Mouse (Mus musculus) cerebellum, postnatal 14 days (tissue): Measurements from ENCODE around the gene Epb41l1.

Source experiments
- DNase-seq, 2 experiments: peaks; one replicate each; pipeline ENCODE4 v3.0.0; 2021; ENCODE audit warnings: mixed read lengths in 2 of 2

The Epb41l1 gene

DNA sequence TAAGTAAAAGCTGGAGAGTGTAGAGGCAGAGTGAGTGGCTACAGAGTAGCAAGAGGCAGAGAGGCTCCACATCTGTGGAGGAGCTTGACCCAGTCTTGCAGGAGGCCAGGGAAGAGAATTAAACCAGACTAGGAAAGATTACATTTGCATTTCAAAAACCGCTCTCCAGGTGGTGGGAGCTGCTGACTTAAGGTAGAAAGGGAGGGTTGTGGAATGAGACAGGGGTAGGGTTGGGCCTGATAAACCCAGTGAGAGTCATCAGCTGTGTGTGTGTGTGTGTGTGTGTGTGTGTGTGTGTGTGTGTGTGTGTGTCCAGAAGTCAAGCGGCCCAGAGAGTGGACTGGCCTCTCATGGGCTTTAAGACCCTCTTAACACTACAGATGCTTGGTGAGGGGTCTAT lies 4.9 kb downstream of the Epb41l1 start:
- DNase-seq = no peak

DNA sequence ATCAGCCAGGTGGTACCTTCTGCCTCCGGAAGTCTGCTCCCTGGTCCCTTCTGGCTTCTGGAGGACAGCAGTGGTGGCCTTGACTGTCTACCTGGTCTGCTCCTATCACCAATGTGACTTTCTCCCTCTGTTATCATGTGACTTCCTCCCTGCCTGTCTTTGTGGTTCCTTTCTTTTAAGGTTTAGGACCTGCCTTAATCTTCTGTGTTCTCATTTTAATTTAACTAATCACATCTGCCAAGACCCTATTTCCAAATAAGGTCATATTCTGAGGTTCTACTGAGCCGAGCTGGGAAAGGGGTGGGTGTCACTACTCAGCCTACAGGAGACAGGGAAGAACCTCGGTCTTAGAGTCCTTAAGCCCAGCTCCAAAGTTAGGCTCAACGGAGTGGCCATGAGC lies 5.4 kb downstream of the Epb41l1 start:
- no peak for DNase-seq

DNA sequence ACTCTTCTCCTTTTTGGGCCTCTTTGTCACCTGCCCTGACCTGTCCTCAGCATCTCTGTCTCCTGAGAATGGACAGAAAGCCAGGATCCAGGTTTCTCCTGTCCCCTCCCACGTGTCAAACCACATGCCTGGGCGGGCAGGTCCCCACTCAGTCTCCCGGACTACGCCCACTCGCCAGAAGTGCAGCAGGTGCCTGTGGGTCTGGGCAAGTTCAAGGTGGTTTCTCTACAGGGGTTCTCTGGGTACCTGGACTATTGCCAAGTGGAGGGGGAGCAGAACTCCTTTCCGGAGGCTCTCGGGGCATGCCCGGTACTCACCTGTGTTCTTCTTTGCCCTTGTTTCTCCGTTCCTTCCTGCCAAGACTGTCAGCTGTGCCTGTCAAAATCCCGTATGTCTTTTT lies 9.1 kb downstream of the Epb41l1 start:
- peak; percentile 74 to 81 for DNase-seq

DNA sequence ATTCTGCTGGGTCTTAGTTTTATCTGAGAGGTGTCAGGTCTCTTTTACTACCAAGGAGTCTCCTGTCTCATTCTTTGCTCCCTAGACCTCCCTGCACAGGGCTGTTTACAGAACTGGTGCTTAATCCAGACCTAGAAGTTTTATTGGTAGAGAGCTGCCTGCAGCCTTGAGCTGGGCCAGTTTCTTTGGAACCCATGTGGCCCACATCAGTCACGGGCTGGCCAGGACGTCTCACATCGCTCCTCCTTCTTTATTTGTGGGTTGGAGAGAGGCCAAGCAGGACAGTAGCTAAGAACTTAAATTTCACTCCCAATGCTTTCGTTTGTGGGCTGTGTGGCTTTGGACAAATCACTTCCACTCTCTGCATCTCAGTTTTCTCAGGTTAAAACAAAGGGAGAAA lies 9.6 kb downstream of the Epb41l1 start:
- DNase-seq = no peak

DNA sequence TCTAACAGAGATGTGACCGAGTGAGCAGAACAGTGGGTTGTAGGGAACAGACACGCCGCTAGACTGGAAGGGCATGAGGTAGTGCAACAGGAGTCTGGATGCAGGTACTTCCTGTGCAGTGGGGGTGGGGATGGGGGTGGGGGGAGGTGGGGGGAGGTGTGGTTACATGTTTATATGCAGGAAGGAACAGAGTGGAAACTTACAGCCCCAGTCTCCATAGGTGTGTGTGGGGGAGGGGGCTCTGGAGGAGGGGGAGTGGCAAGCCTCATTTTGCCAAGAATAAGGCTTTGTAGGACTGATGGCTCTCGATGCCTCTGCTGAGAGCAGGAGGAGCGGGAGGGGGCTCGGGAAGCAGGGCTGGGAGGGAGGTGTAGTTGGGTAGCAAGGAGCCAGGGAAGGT lies 10.7 kb downstream of the Epb41l1 start:
- DNase-seq = no peak

DNA sequence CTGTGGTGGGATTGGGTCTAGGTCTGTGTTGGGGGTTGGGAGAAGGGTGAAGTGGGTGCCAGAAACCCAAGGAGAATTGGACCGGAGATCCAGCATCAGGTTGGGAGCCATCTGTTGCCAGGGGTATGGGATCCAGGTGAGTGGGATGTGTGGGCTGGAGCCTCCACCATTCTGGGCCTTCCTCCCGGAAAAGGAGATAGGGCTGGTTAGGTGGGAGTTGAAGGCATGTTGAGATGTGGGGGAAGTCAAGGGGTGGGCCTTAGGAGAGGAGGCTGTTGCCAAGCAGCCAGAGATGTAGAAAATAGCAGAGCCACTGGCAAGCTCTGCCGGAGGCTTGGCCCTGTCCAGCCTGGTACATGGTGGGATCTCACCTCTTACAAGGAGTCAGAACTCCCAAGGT lies 11.4 kb downstream of the Epb41l1 start:
- peak in 1 of 2 experiments; percentile 30 for DNase-seq

DNA sequence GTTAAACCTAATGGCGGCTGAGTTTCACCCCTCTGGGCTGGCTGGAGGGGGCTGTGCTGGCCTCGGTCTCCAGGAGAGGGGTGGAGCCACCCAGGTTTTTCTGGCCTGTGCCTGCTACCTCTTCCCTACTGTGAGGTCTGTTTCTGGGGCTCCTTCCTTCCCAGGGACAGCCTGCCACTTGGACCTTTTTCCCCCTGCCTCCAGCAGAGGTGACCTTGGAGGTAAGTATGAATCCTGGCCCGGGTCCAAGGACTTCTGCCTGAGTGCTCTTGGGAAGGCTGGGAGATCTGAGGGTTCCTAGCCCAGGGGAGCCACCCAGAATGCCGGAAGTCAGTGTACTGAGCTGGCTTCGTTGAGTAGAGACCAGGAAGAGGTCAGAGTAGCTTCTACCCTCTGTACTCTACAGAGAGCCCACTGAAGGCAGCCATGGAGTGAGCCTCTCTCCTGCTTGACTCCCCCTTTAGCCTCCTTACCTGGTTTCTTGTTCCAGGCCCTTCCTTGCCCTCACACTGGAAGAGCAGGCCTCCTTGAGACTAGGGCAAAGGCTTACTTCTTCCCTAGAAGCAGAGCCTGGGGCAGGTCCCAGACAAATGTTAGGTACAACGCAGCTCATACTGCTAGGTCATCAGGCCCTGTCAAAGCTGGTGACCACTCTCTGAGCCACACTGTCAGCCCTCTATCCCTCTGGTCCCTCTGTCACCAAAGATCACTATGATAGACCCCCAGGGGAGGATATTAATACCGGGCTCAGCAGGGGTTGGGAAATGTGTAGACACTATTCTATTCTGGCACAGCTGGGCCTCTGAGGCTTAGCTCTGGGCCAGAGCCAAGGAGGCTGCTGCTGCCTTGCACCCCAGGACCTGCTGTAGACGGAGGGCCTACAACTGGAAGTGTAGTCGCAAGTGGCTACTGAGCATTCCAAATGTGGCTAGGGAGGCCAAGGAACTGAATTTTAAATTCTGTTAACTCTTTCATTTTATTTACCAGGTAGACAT lies 12.5 kb downstream of the Epb41l1 start:
- peak in 1 of 2 experiments; percentile 45 for DNase-seq

DNA sequence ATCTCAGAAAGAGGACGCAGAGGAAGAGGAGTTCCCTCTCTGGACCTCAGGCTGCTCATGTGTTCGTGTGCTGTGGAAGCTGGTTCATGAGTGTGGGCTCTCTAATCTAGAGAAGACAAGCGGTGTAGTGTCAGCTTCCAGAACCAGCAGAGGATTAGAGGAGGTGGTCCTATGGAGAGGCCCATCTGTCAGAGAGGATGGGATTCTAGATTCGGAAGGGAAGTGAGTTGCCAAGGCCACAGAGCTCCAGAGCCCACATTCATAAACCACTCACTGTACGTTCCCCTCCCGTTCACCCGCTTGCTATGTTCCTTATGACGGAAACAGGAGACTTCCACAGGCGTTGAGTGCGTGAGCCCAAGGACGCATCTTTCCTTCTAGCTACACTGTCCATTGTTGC lies 16.9 kb downstream of the Epb41l1 start:
- peak; percentile 48 to 61 for DNase-seq

DNA sequence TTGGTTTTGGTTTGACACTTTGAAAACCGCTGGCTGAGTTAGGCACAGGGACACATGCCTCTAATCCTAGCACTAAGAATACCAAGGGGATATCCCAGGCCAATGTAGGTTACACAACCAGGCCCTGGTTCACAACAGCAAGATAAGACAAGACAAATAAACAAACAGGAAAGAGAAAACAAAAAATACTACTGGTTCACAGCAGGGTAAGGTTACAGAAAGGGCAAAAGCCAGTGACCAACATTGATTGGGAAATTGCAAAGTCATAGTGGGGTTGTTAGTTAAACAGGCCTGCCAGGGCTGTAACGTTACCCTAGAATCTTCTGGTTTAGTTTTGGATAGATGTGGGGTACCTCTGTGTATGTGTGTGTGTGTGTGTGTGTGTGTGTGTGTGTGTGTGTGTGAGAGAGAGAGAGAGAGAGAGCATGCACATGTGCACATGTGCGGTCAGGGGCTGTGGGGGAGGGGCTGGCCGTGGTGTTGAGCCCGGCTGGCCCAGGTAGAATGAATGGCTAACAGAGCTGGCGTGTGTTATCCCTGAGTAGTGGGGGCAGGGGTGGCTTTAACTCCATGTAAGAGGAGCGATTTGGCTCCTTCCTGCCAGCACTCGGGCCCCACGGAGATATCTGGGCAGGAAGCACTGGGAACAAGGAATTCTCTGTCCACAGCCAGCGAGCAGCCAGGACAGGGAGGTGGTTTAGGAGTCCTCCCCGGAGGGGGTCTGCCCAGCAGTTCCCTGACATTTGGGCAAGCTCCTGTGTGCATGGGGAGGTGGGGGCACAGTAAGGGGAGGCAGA lies 19.2 kb downstream of the Epb41l1 start:
- peak in 1 of 2 experiments; percentile 55 for DNase-seq

DNA sequence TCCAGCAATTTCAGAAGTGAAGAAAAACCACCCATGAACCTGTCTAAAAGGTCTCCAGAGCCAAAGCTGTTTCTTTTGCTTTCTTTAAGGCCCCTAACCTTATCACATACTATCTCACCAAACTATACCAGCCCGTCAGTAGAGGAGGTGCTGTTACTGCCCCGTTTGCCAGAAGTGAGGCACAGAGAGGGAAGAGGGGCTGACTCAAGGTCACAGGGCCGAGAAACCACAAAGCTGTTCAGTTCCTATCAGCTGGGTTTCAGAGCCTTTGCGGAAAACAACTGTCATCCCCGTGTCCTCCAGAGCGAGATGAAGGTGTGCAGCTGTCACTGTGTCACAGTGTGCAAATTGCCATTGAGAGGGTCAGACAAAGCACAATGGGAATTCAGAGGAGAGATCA lies 21.2 kb downstream of the Epb41l1 start:
- DNase-seq = no peak

DNA sequence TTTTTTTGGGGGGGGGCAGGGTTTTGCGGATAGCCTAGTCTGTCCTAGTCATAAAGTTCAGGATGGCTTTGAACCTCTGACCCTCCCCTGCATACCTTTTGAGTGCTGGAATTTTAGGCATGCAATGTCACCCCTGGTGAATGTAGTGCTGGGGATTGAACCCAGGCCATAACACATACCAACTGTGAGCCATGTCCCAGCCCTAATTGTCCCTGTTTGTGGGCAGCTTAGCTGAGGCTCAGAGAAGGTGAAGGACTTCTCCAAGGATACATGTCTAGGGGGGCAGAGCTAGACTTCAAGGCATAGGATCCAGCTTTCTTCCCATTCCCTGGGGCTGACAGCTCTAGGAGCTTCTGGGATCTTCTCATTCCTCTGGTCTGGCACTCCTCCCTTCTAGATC lies 22.6 kb downstream of the Epb41l1 start:
- DNase-seq = no peak

DNA sequence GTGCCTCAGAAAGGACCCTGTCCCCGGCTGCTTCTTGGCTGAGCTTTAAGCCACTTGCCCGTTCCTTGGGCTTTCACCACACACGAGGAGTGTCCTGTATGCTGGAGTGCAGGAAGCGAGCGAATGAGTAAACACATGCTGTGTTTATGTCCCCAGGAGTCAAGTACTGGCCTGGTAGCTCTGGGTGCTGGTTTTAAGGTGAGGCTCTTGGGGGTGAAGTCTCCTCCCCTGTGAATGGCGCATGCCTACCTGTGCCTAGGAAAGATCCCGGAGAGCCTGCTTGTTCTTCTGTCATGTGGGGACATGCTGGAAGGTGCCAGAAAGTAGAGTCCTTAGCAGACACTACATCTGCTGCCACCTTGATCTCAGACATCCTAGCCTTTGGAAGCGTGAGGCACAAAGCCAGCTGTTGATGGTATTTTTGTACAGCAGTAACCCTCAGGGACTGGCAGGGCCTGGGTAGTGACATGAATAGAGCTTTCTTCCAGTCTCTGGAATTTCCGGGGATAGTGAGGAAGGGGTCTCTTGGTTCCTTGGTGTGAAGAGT lies 25.9 kb downstream of the Epb41l1 start:
- DNase-seq = no peak

DNA sequence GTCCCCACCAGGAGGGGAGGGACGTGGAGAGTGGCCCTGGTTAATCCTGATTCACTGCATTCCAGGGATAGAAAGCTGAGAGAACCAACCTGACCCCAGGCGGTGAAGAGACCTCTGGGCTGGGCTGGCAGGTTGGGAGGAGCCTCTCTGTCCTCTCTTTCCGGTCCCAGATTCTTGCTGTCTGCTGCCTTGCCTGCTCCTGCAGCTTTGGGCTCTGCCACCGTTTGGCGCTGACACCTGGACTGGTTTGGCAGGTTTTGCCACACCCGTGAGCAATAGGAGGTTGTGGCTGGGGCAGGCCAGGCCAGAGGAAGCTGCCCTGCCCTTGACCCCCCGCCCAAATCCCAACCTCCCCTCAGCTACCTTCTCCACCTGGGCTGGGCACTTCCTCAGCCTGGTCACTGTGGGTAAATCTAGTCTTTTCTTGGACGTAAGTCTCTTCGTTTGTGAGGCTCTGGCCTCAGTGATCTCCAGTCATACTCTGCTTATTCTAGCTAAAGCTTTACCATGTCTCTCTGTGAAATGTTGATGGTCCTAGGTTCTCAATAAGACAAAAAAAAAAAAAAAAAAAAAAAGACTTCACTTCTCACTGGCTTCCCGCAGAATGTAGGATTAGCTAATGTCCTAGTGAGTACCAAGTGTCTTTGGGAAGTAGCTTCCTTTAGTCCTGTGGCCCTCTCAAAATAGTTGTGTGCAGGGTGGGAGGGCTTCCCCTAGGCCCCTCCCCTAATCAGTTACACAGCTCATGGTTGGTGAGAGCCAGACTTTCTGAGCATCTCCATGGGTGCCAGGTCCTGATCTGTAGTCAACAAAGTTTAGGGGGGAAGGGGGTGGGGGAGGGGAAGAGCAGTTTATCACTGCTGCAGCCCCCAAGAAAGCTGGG lies 26.9 kb downstream of the Epb41l1 start:
- no peak for DNase-seq

DNA sequence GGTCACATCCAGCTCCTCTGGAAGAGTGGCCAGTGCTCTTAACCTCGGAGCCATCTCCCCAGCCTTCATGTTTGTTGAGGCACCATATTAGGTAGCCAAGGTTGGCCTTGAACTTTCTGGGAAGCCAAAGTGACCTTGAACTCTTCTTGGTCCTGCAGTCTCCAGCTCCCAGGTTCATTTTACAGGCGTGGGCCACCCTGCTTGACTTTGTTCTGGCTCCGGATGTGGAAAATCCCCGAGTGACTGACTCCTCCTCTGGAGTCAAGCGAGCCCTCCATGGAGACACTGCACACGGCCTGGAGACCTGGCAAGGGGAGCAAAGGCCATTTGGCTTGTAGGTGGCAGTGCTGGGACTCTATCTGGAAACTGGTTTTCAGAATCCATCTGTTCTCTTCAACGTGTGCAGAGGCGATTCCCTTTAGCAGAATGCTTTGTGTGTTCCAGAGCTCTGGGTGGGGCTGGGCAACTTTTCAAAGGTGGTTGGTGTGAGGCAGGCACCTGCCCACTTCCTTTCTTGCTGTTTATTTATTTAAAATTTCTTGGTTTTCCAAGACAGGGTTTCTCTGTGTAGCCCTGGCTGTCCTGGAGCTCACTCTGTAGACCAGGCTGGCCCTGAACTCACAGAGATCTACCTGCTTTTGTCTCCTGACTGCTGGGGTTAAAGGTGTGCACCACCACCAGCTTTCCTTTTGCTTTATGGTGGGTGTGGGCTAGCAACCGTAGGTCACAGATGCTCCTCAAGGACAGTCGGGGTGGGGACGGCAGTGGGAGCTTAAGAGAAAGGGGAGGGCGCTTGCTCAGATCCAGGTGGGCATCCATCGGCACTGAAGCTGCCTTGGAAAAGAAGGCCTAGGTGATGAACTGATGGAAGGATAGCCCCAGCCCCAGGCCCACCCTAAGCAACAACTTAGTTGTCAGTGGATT lies 30.8 kb downstream of the Epb41l1 start:
- no peak for DNase-seq

DNA sequence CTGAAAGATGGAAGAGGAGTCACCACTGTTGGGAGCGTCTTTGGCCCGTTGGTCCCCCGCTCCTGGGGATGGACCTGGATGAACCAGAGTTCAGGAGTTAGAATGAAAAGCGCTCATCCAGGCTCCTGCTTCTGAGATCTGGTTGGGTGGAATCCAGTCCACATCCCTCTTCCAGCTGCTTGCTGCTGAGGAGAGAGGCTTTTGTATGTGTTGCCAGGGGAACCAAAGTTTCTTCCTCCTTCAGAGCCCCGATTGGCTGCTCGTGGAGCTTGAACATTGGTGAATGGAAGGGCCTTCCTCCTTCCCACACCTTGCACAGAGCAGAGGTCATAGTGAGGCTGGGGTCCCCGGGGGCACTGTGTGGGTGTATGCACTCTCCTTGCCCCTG lies 31.4 kb downstream of the Epb41l1 start:
- no peak for DNase-seq

DNA sequence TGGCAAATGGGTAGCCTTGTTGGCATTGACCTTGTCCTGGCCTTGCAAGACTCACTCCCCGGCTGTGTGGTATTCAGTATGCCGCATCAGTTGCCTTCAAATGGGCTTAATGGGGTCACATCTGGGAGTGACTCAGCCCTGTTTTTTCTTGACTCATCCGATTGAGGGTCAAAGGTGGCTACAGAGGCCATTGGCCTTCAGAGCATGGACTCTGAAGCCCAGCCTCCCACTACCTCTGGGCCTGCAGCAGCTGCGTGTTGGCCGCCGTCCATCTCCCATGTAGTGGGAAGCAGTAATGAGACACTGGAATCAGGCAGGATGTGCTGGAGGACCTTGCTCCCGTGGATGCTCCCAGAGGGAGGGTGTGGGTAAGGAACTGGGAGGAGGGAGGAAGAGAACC lies 33.1 kb downstream of the Epb41l1 start:
- DNase-seq = no peak

DNA sequence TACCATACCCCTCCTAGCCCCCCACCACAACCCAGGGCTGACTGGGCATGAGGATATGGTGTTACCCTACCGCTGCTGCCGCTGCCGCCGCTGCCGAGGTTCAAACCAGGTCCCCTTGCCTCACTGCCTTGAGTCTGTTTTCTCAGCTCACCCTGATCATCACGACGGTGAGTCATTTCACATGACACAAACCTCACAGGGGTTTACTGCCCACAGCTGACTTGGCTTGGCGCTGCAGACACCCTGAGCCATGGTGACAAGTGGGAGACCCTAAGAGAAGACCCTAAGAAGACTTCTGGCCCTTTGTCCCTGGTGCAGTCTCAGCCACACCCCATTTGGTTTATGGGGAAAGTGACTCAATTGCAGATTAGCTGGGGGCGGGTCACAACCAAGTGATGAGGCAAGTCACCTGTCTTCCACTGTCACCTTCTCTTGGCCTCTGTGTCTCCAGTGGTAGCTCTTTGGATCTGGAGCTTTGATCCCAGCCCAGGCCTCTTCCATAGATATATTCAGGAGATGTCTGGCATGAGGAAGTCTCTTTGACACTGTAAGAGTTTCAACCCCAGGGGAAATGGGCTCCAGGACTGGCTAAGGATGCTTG lies 34.9 kb downstream of the Epb41l1 start:
- DNase-seq = no peak

DNA sequence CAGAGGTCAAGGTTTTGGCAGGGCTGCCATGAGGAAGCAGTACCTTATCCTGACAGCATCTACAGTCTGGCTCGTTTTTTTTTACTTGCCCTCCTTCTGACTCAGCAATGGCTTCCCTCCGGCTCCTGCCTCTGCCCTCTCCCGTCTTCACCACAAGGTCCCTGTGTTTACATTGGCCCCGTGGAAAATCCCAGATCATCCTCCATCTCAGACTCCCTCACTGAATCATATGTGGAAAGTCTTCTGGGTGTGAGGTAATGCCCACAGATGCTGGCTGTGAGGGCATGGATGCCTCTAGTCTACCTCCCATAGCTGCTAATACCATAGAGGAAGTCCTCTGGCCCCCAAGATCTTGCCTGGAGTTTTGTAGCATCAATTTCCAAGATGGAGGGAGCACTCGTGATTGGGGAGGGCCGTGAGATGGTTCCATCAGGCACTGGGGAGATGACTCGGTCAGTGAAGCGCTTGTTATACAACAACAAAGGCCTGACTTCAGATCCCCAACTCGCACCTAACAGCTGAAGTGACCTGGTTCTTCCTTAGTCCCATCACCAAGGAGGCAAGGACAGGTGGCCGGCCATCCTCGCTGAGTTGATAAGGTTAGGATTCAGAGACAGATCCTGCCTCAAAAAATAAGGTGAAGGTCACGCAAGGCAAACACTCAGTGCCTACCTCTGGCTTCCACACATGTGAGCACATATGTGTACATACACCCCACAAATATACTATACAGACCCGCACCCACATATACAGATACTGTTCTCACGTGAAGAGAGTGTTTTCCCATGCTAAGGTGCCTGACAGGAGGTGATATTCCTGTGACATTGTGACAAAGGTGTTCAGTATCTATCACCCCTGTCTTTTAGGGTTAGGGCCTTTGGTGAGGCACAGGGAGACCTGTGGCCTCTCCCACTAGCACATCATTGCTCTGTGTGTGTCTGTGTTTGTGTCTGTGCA lies 36.0 kb downstream of the Epb41l1 start:
- DNase-seq = no peak

DNA sequence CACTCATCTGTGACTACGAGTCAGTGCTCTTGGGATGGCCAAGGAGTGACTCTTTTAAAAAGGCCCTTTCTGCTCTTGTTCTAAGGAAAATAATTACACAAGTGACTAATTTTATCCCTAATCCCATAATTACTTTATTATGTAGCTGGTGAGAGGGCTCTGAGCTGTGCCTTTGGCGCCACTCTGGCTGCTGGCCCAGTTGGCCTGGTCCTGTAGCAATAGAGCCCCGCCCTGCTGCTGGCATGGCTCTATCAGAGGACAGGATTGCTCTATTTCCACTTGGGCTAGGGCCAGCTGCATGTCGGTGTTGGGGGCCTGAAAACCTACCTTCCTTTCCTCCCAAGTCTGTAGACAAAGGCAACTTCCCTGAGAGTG lies 36.6 kb downstream of the Epb41l1 start:
- DNase-seq = peak; percentile 77 to 80

DNA sequence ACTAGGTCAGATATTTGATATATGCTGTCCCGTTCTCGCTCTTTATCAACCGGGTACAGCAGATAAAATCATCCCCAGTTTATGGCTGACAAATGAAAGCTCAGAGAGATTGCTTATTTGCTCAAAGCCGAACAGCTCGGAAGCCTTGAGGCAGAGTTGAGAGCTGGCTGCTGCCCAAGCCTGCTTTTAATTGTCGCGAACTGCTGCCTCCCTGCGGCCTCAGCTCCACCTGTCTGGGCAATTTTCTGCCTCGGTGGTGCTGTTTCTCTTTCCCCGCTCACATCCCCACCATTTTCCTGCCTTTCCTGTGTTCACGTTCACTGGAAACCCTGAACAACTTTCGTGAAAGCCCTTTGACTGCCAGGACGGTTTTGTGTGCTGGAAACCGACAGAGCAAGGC lies 39.8 kb downstream of the Epb41l1 start:
- peak; percentile 90 for DNase-seq
